Mouse (Mus musculus) stomach, embryonic 16.5 days (tissue): ENCODE measurements around the gene Rfc1. TPM values are rescaled to one million over a fixed set of nuclear protein-coding genes. Genes with fewer than 3 reads are reported as not detected.
A peak's percentile ranks its signal among the peaks of the same experiment; 100 is the strongest.
"Not testable (repeated sequence)": the region's sequence is repeated elsewhere in the genome, so short reads cannot be mapped to it uniquely, and the experiment has no call there.

Source experiments
- ATAC-seq: fragments of 200-750 bp; cut with Nextera tagmentation; 2 replicates; pipeline ENCODE4 v1.8.0; 2017; ENCODE audit warnings: moderate number of reproducible peaks, moderate TSS enrichment; ENCODE audit not compliant: insufficient read depth, low FRiP score
- H3K27ac ChIP-seq: fragments of 300-500 bp; sonication (generic); 2 replicates; pipeline ENCODE4 v1.5.1; 2014; ENCODE audit warnings: low read length
- H3K27me3 ChIP-seq: fragments of 300-500 bp; sonication (generic); 2 replicates; pipeline ENCODE4 v1.6.1; 2014; ENCODE audit warnings: low read length, control low read depth, mixed read lengths; ENCODE audit not compliant: control insufficient read depth, insufficient read depth
- H3K36me3 ChIP-seq: fragments of 300-500 bp; sonication (generic); 2 replicates; pipeline ENCODE4 v1.6.1; 2014; ENCODE audit warnings: low read length; ENCODE audit not compliant: control insufficient read depth, insufficient read depth
- H3K4me1 ChIP-seq: fragments of 300-500 bp; sonication (generic); 2 replicates; pipeline ENCODE4 v1.6.1; 2014; ENCODE audit warnings: low read length, control low read depth, mixed read lengths; ENCODE audit not compliant: control insufficient read depth, insufficient read depth
- H3K4me2 ChIP-seq: fragments of 300-500 bp; sonication (generic); 2 replicates; pipeline ENCODE4 v1.6.1; 2014; ENCODE audit warnings: low read depth, low read length, mixed read lengths
- H3K4me3 ChIP-seq: fragments of 300-500 bp; sonication (generic); replicated peaks from 2 replicates; pipeline ENCODE4 v1.5.1; 2014; ENCODE audit warnings: mild to moderate bottlenecking, low read length
- H3K9ac ChIP-seq: fragments of 300-500 bp; sonication (generic); 2 replicates; pipeline ENCODE4 v1.6.1; 2014; ENCODE audit warnings: low read length
- H3K9me3 ChIP-seq: fragments of 300-500 bp; sonication (generic); replicated peaks from 2 replicates; pipeline ENCODE4 v1.6.1; 2016; ENCODE audit warnings: low read length, control low read depth; ENCODE audit not compliant: control insufficient read depth
- WGBS: fragments of 180-500 bp; shearing (Covaris S2); extraction: QIAGEN DNeasy Blood & Tissue Kit; methylation state at CpG from one replicate; pipeline ENCODE4 v1.1.7; 2014; 5-methylcytosine and 5-hydroxymethylcytosine counted together
- polyA plus RNA-seq: library from polyadenylated mRNA; unstranded; fragments of >200 nt; fragmentation: Nextera tagmentation; extraction: Ambion mirVana; gene quantifications from 2 replicates; pipeline ENCODE4 v1.2.1, GENCODE M21; 2015

Rfc1 gene
- polyA plus RNA-seq, 1 experiment from 2014 or later: 77.8 TPM

- H3K27me3 ChIP-seq: no peaks in the 10 kb centered on the region
- H3K36me3 ChIP-seq: peaks cover 3% of the 10 kb centered on the region
- no peak overlapping the region for H3K27ac ChIP-seq
- H3K9ac ChIP-seq: no peak overlapping the region
- WGBS: 64% methylated on average over 10 of the region's 10 CpGs
- H3K4me2 ChIP-seq: no peak overlapping the region
- H3K4me1 ChIP-seq: peaks cover 3% of the 10 kb centered on the region; the same call in 1 of the 2 replicates
- no peak overlapping the region for H3K4me3 ChIP-seq
- no peaks in the 10 kb centered on the region for H3K9me3 ChIP-seq
- ATAC-seq: no peak
Observed at GRCm38 (mm10) chr5:65322165-65322564, 13.3 kb downstream of the Rfc1 start.

GRCm38 (mm10) chr5:65319176-65319575, 16.3 kb downstream of the Rfc1 start:
- ATAC-seq: no peak
- H3K4me3 ChIP-seq: no peak overlapping the region
- no peaks in the 10 kb centered on the region for H3K4me1 ChIP-seq
- H3K27me3 ChIP-seq: no peaks in the 10 kb centered on the region
- H3K36me3 ChIP-seq: peaks cover 9% of the 10 kb centered on the region
- no peaks in the 10 kb centered on the region for H3K9me3 ChIP-seq
- no peak overlapping the region for H3K9ac ChIP-seq
- no peak overlapping the region for H3K27ac ChIP-seq
- no peak overlapping the region for H3K4me2 ChIP-seq
- WGBS: 90% methylated on average over 9 of the region's 9 CpGs

- ATAC-seq: no peak
- no peak overlapping the region for H3K4me2 ChIP-seq
- H3K4me3 ChIP-seq: no peak overlapping the region
- no peaks in the 10 kb centered on the region for H3K27me3 ChIP-seq
- H3K4me1 ChIP-seq: no peaks in the 10 kb centered on the region
- peaks cover 11% of the 10 kb centered on the region for H3K36me3 ChIP-seq
- WGBS: 97% methylated on average over 3 of the region's 3 CpGs
- H3K9me3 ChIP-seq: no peaks in the 10 kb centered on the region
- no peak overlapping the region for H3K27ac ChIP-seq
- no peak overlapping the region for H3K9ac ChIP-seq
Observed at GRCm38 (mm10) chr5:65308866-65309265, 26.6 kb downstream of the Rfc1 start.

DNA sequence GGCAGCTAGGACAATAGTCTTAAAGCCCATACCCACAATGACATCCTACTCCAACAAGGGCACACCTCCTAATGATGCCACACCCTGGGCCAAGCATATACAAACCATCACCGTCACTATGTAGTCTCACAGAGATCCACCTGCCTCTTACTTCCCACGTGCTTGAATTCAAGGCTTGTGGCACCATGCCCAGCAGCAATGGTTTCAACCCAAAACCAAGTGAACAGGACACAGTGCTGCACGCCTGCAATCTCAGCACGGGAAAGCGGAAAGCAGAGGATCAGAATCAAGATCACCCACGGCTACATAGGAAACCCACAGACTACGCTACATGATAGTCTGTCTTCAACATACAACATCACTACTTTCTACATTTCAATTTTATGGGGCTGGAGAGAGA, 27.3 kb downstream of the Rfc1 start:
- 93% methylated on average over 7 of the region's 7 CpGs for WGBS

DNA sequence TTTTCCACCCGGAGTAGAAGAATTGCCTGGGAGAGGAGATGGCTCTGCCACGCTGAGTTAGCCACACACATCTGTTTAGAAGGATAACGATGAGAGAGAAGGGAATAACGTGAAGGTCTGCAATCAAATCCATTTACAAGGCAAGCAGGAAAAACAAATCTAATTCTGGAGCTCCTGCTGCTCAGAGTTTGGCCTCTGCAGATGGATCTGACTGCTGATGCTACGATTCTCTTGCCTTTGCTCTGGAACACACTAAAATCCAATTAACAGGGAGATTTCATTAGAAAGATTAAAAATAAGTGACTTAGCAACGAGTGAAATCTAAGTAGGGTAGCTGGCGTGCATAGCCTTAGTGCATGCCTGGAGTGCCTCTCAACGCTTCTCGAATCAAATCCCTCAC, 30.0 kb downstream of the Rfc1 start:
- no peak overlapping the region for H3K27ac ChIP-seq
- ATAC-seq: no peak

More for the DNA sequence above, 27.3 kb downstream of the Rfc1 start:
- H3K27ac ChIP-seq: no peak overlapping the region
- H3K9ac ChIP-seq: no peak overlapping the region
- no peak overlapping the region for H3K4me3 ChIP-seq
- no peaks in the 10 kb centered on the region for H3K4me1 ChIP-seq
- no peak overlapping the region for H3K4me2 ChIP-seq
- no peak for ATAC-seq
- no peaks in the 10 kb centered on the region for H3K9me3 ChIP-seq
- H3K27me3 ChIP-seq: no peaks in the 10 kb centered on the region
- H3K36me3 ChIP-seq: peaks cover 9% of the 10 kb centered on the region

GRCm38 (mm10) chr5:65300121-65300520, 35.3 kb downstream of the Rfc1 start:
- no peaks in the 10 kb centered on the region for H3K4me1 ChIP-seq
- no peak overlapping the region for H3K4me3 ChIP-seq
- H3K27me3 ChIP-seq: no peaks in the 10 kb centered on the region
- H3K27ac ChIP-seq: no peak overlapping the region
- H3K36me3 ChIP-seq: peaks cover 13% of the 10 kb centered on the region; the same call in 1 of the 2 replicates
- no peak for ATAC-seq
- H3K4me2 ChIP-seq: no peak overlapping the region
- no peak overlapping the region for H3K9ac ChIP-seq
- WGBS: 93% methylated on average over 9 of the region's 9 CpGs
- H3K9me3 ChIP-seq: no peaks in the 10 kb centered on the region

More for the DNA sequence above, 30.0 kb downstream of the Rfc1 start:
- 80% methylated on average over 9 of the region's 9 CpGs for WGBS
- Histone ChIP-seq H3K27me3 (no peaks in the 10 kb centered on the region), H3K4me1 (no peaks in the 10 kb centered on the region), H3K4me2 (no peak overlapping the region), H3K9me3 (no peaks in the 10 kb centered on the region), H3K4me3 (no peak overlapping the region), H3K9ac (no peak overlapping the region), H3K36me3 (0 out of 2 replicates have a peak, but pooled peaks cover 4% of the 10 kb centered on the region)

DNA sequence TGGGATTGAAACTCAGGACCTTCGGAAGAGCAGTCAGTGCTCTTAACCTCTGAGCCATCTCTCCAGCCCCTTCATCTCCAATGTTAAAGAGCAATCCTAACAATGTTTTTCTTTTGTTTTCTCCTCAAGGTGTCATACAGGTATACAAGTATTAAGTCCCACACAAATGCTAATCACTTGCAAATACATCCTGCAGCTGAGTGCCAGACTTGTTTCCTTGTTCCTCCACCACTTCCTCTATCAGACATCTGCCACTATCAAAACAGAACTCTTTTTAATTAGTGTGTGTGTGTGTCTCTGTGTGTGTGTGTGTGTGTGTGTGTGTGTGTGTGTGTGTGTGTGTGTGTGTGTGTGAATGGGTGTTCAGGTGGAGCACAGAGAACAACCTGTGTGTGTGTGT, 35.8 kb downstream of the Rfc1 start:
- WGBS: 79% methylated on average over 1 of the region's 1 CpGs
- ATAC-seq, H3K4me1 ChIP-seq, H3K27ac ChIP-seq, H3K4me2 ChIP-seq, H3K27me3 ChIP-seq, H3K9ac ChIP-seq, H3K9me3 ChIP-seq, H3K4me3 ChIP-seq: not testable (repeated sequence)
- peaks cover 13% of the 10 kb centered on the region; the same call in 1 of the 2 replicates for H3K36me3 ChIP-seq

GRCm38 (mm10) chr5:65298167-65298950, 37.1 kb downstream of the Rfc1 start:
- no peak overlapping the region for H3K27ac ChIP-seq
- H3K4me3 ChIP-seq: no peak overlapping the region
- ATAC-seq: no peak
- H3K36me3 ChIP-seq: peaks cover 13% of the 10 kb centered on the region; the same call in 1 of the 2 replicates
- no peaks in the 10 kb centered on the region for H3K9me3 ChIP-seq
- no peaks in the 10 kb centered on the region for H3K4me1 ChIP-seq
- H3K9ac ChIP-seq: no peak overlapping the region
- no peak overlapping the region for H3K4me2 ChIP-seq
- 70% methylated on average over 7 of the region's 7 CpGs for WGBS
- H3K27me3 ChIP-seq: no peaks in the 10 kb centered on the region

DNA sequence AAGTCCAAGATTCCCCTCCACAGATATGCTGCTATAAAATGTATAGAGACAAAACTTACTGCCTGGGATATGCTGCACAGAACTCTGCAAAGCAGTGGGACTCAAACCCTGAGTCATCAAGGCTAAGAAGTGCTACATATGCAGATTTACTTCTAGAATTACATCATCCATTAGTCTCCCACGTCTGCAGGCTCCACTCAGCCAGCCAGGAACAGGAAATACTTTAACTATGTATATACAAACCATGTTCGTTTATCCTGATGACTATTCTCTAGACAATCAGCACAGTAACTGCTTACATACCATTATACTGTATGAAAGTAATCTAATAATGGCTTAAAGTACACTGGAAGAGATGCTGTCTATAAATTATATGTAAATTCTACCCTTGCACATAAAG, 41.2 kb downstream of the Rfc1 start:
- Histone ChIP-seq H3K9me3 (no peaks in the 10 kb centered on the region), H3K27me3 (no peaks in the 10 kb centered on the region), H3K36me3 (peaks cover 21% of the 10 kb centered on the region), H3K4me2 (no peak overlapping the region), H3K9ac (no peak overlapping the region), H3K4me3 (no peak overlapping the region), H3K27ac (no peak overlapping the region), H3K4me1 (no peaks in the 10 kb centered on the region)
- peak; percentile 75 for ATAC-seq
- 38% methylated on average over 2 of the region's 2 CpGs for WGBS
